Mouse (Mus musculus): Measurements from ENCODE around the gene Mtx1. TPM values are rescaled to one million over a fixed set of nuclear protein-coding genes. Genes with fewer than 3 reads are reported as not detected.

Mtx1 gene
- polyA plus RNA-seq, 1 experiment from 2014 or later, result 196 TPM

DNA sequence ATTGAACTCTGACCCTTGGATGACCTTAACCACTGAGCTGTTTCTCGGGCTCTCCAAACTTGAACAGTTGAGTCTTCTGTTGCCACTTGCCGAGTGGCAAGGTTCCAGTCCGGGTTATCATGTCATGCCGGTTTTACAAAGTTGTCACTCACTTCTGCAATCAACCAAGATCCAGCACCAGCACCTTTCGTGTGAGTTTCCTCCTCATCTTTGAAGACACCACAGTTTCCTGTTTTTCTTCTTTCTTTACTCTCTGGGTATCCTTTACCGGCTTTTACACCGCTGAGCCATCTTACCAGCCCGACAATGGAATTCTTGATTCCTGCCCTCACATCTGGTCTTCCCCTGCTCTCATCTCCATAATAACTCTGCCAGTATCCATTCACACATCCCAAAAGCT, 36.5 kb downstream of the Mtx1 start:
- peaks cover 15% of the 10 kb centered on the region; the same call in 1 of the 2 replicates for H3K36me3 ChIP-seq (ENCODE audit: poor library complexity, severe bottlenecking)
- H3K27me3 ChIP-seq, result no peaks in the 10 kb centered on the region
- WGBS, result 90% methylated on average over 8 of the region's 8 CpGs
- no peak overlapping the region for H3K4me2 ChIP-seq
- H3K9me3 ChIP-seq (replicated peaks), result no peaks in the 10 kb centered on the region
- H3K9ac ChIP-seq, result no peak overlapping the region
- no peak for ATAC-seq
- H3K27ac ChIP-seq, result no peak overlapping the region
- H3K4me1 ChIP-seq, result peaks cover 12% of the 10 kb centered on the region; the same call in 1 of the 2 replicates
- H3K4me3 ChIP-seq, result no peak overlapping the region

- no peaks in the 10 kb centered on the region for H3K9me3 ChIP-seq (replicated peaks)
- H3K9ac ChIP-seq, result peak overlapping the region; percentile 12; the same call in 1 of the 2 replicates
- 65% methylated on average over 12 of the region's 12 CpGs for WGBS
These were observed 38.4 kb downstream of the Mtx1 start for GRCm38 (mm10) chr3:89188478-89188875.

DNA sequence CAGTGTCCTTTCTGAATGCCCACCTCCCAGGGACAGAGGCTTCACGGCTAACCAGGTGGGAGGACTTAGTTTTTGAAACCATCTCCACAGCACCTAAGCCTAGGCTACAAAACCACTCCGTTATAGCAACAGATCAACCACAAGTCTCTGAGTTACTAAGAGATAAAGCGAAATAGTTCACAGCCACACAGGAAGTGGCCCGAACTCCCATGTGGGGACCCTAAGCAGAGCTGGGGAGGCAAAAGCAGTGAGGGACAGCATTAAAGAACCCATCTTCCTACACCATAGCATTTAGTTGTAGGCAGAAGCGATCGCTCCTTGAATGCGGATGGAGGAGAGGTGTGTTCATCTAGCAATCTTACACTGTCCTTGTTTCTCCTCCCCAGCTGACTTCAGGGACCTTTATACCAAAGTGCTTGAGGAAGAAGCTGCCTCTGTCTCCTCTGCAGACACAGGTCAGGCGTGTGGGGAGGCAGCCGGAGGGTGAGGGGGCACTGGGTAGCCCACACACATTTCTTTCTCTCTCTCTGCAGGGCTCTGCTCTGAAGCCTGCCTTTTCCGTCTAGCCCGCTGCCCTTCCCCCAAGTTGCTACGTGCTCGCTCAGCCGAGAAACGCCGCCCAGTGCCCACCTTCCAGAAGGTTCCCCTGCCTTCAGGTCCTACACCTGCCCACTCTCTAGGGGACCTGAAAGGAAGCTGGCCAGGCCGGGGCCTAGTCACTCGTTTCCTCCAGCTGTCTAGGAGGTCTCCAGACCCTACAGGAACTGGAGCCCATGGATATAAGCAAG, 39.0 kb downstream of the Mtx1 start:
- no peak overlapping the region; the same call in 1 of the 2 replicates for H3K9ac ChIP-seq

More at GRCm38 (mm10) chr3:89188478-89188875, 38.4 kb downstream of the Mtx1 start:
- H3K27me3 ChIP-seq, result no peaks in the 10 kb centered on the region
- H3K27ac ChIP-seq, result no peak overlapping the region
- peaks cover 24% of the 10 kb centered on the region for H3K4me1 ChIP-seq
- no peak for ATAC-seq
- no peak overlapping the region for H3K4me3 ChIP-seq
- H3K36me3 ChIP-seq (ENCODE audit: poor library complexity, severe bottlenecking), result peaks cover 16% of the 10 kb centered on the region; the same call in 1 of the 2 replicates
- no peak overlapping the region for H3K4me2 ChIP-seq

GRCm38 (mm10) chr3:89187197-89187596, 39.7 kb downstream of the Mtx1 start:
- Histone ChIP-seq H3K4me1 (peaks cover 33% of the 10 kb centered on the region), H3K36me3 (ENCODE audit: poor library complexity, severe bottlenecking) (peaks cover 20% of the 10 kb centered on the region), H3K4me3 (no peak overlapping the region), H3K9me3 (replicated peaks) (no peaks in the 10 kb centered on the region), H3K9ac (peak overlapping the region; percentile 46; the same call in 1 of the 2 replicates), H3K4me2 (no peak overlapping the region), H3K27me3 (no peaks in the 10 kb centered on the region), H3K27ac (no peak overlapping the region)
- ATAC-seq, result no peak
- 21% methylated on average over 23 of the region's 23 CpGs for WGBS

More for the DNA sequence above, 39.0 kb downstream of the Mtx1 start:
- Histone ChIP-seq H3K4me3 (no peak overlapping the region), H3K4me1 (peaks cover 27% of the 10 kb centered on the region), H3K36me3 (ENCODE audit: poor library complexity, severe bottlenecking) (peaks cover 16% of the 10 kb centered on the region; the same call in 1 of the 2 replicates), H3K27me3 (no peaks in the 10 kb centered on the region), H3K4me2 (no peak overlapping the region), H3K9me3 (replicated peaks) (no peaks in the 10 kb centered on the region), H3K27ac (no peak overlapping the region)
- 56% methylated on average over 18 of the region's 18 CpGs for WGBS
- ATAC-seq, result no peak

DNA sequence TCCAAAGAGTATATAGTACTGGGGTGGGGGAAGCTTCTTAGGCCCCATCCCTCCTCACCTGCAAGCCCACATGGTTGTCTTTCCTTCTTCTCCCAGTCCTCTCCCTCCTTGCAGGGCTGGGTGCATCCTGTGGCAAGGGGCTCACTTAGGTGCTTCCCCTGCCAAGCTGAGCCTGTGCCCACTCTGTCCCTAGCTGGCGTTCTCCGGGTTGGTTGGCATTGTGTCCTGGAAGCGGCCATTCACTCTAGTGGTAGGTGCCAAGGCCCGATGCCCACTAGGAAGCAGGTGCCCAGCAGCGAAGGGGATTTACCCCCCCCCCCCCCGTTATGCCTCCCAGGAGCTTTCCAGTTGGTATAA, 43.0 kb downstream of the Mtx1 start:
- H3K27me3 ChIP-seq, result no peaks in the 10 kb centered on the region
- 63% methylated on average over 6 of the region's 6 CpGs for WGBS
- H3K4me1 ChIP-seq, result peaks cover 36% of the 10 kb centered on the region
- H3K4me2 ChIP-seq, result peak overlapping the region; percentile 96
- H3K9ac ChIP-seq, result peak overlapping the region; percentile 86
- no peak overlapping the region for H3K27ac ChIP-seq
- ATAC-seq, result no peak
- H3K36me3 ChIP-seq (ENCODE audit: poor library complexity, severe bottlenecking), result peaks cover 53% of the 10 kb centered on the region
- H3K9me3 ChIP-seq (replicated peaks), result no peaks in the 10 kb centered on the region
- H3K4me3 ChIP-seq, result peak overlapping the region; percentile 59

DNA sequence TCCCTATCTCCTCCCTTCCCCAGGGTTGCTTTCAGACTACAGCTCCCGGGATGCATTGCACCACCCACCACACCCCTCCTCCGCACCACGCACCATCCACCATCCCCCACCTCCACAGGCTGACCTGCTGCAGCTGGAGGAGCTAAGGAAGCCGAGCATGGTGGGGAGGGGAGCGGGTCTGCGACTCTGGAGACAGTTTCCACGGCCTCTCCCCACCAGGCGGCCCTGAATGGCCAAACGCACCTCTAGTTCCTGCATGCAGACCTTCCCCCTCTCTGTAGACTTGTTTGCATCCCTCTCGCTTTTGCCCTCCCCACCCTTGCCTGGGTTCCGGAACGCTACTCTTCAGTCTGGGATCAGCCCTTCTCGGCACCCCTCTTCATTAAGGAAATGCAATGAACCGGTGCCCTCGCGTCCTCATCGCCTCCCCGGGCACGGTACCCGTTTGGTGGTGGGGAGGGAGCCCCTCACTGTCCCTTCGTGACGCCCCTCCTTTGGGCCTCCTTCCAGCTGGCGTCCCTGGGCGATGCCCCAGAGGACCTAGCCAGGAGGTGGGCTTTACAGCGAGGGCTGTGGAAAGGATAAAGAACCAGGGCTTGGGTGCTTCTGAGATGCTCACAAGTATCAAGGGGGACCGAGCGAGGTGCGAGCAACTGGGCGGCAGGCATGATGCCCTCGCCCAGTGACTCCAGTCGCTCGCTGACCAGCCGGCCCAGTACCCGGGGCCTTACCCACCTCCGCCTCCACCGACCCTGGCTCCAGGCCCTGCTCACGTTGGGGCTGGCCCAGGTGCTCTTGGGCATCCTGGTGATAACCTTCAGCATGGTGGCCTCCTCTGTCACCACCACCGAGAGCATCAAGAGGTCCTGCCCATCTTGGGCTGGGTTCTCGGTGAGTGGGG, 43.6 kb downstream of the Mtx1 start, which contains the start of gene Fam189b:
Gene Fam189b, plus strand, starts transcription at position 86 of the 901 bp plus-strand sequence.
- Histone ChIP-seq H3K4me2 (peak within 1 kb of the TSS; percentile 96), H3K27ac (peak within 1 kb of the TSS; percentile 86), H3K9ac (peak within 1 kb of the TSS; percentile 86), H3K36me3 (ENCODE audit: poor library complexity, severe bottlenecking) (peaks cover 50% of the 10 kb centered on the region), H3K27me3 (no peaks in the 10 kb centered on the region), H3K4me3 (peak within 1 kb of the TSS; percentile 59), H3K4me1 (peaks cover 43% of the 10 kb centered on the region), H3K9me3 (replicated peaks) (no peaks in the 10 kb centered on the region)
- WGBS, result 4% methylated on average over 38 of the region's 39 CpGs
- peak; percentile 96 for ATAC-seq

- no peak overlapping the region for H3K9ac ChIP-seq
- peak; percentile 37 for ATAC-seq
- peak overlapping the region; percentile 96 for H3K4me2 ChIP-seq
- peak overlapping the region; percentile 59 for H3K4me3 ChIP-seq
- 49% methylated on average over 7 of the region's 7 CpGs for WGBS
- no peaks in the 10 kb centered on the region for H3K27me3 ChIP-seq
- peaks cover 49% of the 10 kb centered on the region for H3K4me1 ChIP-seq
- no peaks in the 10 kb centered on the region for H3K9me3 ChIP-seq (replicated peaks)
- peaks cover 44% of the 10 kb centered on the region for H3K36me3 ChIP-seq (ENCODE audit: poor library complexity, severe bottlenecking)
- peak overlapping the region; percentile 86; the same call in 1 of the 2 replicates for H3K27ac ChIP-seq
These were observed 44.3 kb downstream of the Mtx1 start for GRCm38 (mm10) chr3:89182531-89183057.

DNA sequence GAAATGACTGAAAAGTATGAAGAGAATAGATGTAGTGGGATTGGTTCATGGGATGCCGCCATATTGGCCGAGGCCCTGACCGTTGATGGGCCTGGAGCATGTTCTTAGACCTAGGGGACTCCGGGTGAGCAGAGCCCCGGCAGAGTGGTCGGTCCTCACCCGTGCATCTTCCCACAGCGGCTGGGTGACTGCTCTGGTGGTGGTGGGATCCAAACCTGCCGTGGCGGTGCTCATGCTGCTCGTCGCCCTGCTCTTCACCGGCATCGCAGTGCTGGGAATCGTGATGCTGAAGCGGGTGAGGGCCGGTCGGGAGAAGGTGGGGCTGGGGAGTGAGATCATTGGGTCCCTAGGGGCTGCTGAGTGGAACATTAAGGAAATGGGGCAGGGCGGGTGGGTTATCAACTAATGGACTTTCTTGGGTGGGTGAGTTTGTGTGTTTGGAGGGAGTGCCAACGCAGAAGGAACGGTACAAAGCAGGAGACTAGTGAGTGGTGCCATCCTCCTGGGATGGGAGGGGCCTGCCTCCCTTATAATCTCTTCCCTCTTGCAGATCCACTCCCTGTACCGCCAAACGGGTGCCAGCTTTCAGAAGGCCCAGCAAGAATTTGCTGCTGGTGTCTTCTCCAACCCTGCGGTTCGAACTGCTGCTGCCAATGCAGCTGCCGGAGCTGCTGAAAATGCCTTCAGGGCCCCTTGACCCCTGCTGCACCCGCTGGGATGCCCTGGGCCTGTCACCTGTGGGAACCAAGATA, 45.0 kb downstream of the Mtx1 start:
- no peaks in the 10 kb centered on the region for H3K9me3 ChIP-seq (replicated peaks)
- H3K4me1 ChIP-seq, result peaks cover 44% of the 10 kb centered on the region
- H3K9ac ChIP-seq, result no peak overlapping the region
- H3K27ac ChIP-seq, result peak overlapping the region; percentile 86; the same call in 1 of the 2 replicates
- H3K4me3 ChIP-seq, result no peak overlapping the region
- H3K36me3 ChIP-seq (ENCODE audit: poor library complexity, severe bottlenecking), result peaks cover 44% of the 10 kb centered on the region
- WGBS, result 94% methylated on average over 27 of the region's 27 CpGs
- no peaks in the 10 kb centered on the region for H3K27me3 ChIP-seq
- no peak for ATAC-seq
- no peak overlapping the region for H3K4me2 ChIP-seq

GRCm38 (mm10) chr3:89179056-89179455, 47.8 kb downstream of the Mtx1 start:
- H3K27me3 ChIP-seq, result no peaks in the 10 kb centered on the region
- H3K9me3 ChIP-seq (replicated peaks), result no peaks in the 10 kb centered on the region
- peaks cover 30% of the 10 kb centered on the region for H3K4me1 ChIP-seq
- H3K4me2 ChIP-seq, result peak overlapping the region; percentile 97; the same call in 1 of the 2 replicates
- H3K9ac ChIP-seq, result no peak overlapping the region
- no peak for ATAC-seq
- H3K27ac ChIP-seq, result no peak overlapping the region
- peaks cover 65% of the 10 kb centered on the region for H3K36me3 ChIP-seq (ENCODE audit: poor library complexity, severe bottlenecking)
- 95% methylated on average over 11 of the region's 11 CpGs for WGBS
- H3K4me3 ChIP-seq, result 0 out of 2 replicates have a peak overlapping the region, but pooled peaks have one; percentile 71

DNA sequence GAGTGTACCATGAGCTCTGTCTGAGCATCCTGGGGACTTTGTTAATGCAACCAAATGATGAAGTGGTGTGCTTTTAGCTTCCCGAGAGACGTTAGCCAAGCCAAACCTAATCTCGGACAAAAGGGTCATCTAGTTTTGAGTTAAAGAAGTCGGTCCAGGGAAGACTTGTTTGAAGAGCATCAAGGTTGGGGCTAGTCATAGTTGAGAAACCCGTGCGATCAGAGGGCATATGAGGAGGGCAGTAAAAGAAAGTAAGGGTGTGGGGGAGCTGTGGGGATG, 48.8 kb downstream of the Mtx1 start:
- peaks cover 21% of the 10 kb centered on the region for H3K4me1 ChIP-seq
- no peaks in the 10 kb centered on the region for H3K9me3 ChIP-seq (replicated peaks)
- WGBS, result 9% methylated on average over 6 of the region's 6 CpGs
- peaks cover 75% of the 10 kb centered on the region for H3K36me3 ChIP-seq (ENCODE audit: poor library complexity, severe bottlenecking)
- peak overlapping the region; percentile 97 for H3K4me2 ChIP-seq
- peak overlapping the region; percentile 83 for H3K9ac ChIP-seq
- 0 out of 2 replicates have a peak overlapping the region, but pooled peaks have one; percentile 28 for H3K27ac ChIP-seq
- no peak for ATAC-seq
- peak overlapping the region; percentile 71 for H3K4me3 ChIP-seq
- no peaks in the 10 kb centered on the region for H3K27me3 ChIP-seq
